Mouse (Mus musculus) frontal cortex, postnatal 10 days (tissue): Measurements from ENCODE around the gene Jkamp.

Source experiments
- DNase-seq, 2 experiments: peaks; one replicate each; pipeline ENCODE4 v3.0.0; 2022; ENCODE audit warnings: low spot score in 2 of 2, mixed read lengths in 1 of 2

The Jkamp gene

DNA sequence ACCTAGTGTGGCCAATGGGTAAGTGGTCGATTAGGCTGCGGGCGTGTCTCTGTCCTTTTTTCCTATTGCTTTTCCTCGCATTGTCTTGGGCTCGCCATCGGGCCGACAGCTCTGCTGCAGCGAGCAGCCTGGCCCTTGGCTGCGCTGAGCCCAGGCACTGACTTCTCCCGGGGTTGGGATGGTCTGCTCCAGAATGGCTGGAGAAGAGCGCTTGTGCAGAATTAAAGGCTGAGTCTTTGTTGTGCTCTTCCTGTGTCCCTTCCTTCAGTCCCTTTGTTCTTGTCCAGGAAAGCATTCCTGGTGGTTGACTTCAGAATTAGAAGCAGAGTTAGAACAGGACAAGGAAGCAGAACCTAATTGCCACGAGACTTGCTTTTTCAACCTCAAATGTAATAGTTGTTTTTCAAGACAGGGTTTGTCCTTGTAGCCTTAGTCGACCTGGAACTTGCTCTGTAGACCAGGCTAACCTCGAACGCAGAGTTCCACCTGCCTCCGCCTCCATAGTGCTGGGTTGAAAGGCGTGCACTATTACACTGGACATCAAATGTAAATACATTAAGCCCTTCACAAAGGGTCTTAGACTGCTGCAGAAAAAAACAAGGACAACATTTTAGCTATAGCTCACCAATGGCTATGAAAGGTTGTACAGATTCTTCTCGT lies 907 bp downstream of the Jkamp start:
- DNase-seq = no peak

DNA sequence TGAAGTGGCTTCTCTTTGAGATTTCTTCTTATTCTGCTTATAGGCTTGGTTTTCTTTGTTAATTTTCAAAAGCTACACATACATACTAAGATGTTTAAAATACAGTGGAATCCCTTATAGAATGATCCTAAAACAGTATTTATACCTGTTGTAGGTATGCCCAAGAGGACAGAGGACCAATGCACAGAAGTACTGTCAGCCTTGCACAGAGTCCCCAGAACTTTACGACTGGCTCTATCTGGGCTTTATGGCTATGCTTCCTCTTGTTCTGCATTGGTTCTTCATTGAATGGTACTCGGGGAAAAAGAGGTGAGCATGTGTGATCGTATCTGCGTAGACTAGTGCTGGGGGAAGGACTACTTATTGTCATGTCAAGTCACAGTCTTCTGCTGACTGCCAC lies 4.4 kb downstream of the Jkamp start:
- no peak for DNase-seq

- DNase-seq = no peak
These were observed 11.6 kb downstream of the Jkamp start for GRCm38 (mm10) chr12:72096966-72097365.

DNA sequence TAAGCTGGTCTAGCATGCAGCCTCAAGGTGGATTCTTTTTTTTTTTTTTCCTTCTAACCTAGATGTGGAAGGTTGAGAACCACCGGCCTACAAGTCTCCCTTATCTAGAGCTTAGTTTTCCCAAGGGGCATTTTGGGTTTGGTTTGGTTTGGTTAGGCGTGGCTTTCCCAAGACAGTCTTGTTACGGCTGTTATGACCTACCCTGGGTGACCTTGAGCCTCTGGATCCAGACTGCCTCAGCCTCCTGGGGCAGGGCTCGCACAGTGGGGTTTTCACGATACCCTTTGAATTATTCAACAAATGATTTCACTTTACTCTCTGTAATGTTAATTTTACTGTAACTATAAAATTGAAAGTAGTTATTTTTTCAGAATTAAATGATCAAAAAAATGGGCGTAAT lies 17.4 kb downstream of the Jkamp start:
- no peak for DNase-seq

DNA sequence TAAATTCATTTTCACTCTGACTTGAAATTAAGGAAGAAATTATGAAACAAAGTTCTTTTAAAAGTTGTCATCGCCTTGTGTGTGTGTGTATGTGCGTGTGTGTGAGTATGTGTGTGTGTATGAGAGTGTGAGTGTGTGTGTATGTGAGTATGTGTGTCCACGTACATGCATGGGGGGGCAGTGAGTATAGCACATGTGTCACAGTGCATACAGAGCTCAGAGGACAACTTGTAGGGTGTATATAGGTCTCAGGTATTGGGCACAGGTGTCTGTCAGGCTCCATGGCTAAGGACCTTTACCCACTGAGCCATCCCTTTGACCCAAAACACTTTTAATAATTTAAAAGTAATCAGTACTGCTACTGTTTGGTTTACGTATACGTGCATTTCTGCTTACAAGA lies 18.6 kb downstream of the Jkamp start:
- DNase-seq = no peak

DNA sequence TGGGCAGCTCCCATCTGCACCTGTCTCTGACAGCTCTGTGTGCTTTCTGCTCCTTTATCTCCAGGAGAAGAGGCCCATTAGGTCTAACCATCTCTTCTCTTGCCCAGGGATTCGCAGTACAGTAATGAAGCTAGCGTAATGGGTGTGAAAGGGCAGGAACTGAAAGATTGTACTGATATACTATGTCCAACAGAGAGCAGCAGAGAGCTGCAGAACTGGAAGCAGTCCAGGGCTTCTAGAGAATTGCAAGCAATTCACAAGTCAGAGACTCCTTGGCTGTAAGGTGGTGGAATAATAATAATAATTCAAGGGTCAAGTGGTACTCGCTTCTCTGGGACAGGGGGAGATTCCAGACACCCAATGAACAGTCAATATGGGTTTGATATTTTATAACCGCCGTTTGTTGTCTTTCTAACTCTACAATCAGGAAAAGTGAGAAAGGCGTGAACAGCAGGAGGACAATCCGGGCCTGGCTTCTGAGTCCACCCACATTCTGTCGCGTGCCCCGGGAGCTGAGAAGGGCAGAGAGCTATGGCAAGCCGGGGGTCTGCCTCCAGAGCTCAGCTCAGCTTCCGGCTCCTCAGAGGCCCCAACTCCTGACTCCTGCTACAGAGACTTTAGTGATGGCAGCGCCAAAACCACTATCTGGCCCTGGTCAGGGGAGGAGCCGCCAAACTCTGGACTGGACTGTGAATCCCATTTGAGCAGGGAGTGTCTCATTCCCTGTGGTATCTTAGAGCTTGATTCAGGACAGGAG lies 19.3 kb downstream of the Jkamp start:
- DNase-seq = peak; percentile 25 to 60

GRCm38 (mm10) chr12:72115126-72115525 lies 29.7 kb downstream of the Jkamp start:
- DNase-seq = no peak

DNA sequence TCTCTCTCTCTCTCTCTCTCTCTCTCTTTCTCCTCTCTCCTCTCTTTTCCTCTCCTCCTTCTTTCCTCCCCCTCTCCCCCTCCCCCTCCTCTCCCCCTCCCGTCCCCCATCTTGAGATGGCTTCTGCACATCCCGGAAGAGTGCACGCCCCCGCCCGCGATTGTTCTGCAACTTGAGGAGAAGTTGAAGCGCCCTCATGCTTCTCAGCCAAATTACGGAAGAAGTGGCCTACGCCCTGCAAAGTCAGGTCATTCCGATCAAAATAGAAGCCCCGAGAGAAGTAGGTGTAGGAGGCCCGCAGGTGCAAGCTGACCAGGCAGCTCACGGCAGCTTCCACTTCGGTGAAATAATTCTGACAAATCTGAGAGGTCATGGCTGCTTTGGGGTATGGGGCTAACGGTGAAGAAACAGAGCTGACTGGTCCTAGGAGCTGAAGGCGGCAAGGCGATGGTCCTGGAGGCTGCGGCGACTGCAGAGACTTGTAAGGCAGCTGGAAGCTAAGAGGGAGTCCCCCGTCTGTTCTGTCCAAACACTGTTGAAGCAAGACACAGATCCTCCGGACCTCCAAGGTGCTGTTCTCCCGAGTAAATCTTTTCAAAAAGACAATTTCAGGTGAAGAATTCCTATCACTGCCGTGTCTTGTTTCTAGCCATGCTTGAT lies 30.4 kb downstream of the Jkamp start:
- no peak for DNase-seq

DNA sequence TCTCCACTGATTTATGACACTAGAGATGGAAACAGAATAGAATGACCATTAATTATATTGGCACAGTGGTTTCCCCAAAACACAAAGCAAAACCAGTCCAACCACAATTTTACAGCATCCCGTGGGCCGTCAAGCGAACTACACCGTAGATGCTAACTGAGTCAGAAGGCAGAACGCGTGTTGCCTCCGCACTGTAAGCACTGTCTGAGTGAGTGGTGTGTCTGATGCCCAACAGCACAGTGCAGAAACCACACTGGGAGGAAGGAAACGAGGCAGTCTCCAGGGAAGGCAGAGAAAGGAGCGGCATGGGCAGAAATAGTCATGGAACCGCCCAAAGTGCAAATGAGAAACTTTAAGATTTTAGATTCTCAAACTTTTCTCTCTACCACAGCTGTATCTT lies 43.8 kb downstream of the Jkamp start:
- DNase-seq = no peak

DNA sequence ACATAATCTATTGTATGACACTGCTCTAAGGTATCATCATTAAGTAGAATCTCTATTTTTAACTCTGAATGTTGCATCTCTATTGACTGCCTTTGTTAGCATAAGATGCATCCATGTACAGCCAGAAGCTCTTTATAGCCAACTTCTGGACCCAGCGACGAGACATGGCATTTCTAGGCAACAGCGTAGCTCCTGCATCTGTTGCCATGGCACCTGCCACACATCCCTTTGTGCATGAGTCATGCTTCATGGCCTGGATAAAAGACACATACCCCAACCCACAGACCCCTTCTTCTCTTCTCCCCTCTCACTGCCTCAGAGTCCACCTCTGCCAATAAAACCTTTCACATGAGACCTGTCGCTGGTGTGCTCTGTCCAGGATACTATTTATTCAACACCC lies 65.4 kb downstream of the Jkamp start:
- DNase-seq = peak; percentile 16 to 18
